Mouse (Mus musculus) myocyte (in vitro differentiated cells): ENCODE results near the gene Mst1r.

Experiments used
- E2F4 ChIP-seq: IDR thresholded peaks from one replicate; pipeline ENCODE4 v1.6.1; 2011; ENCODE audit warnings: mild to moderate bottlenecking, control low read depth, moderate library complexity; ENCODE audit not compliant: insufficient read depth
- MAX ChIP-seq: IDR thresholded peaks from one replicate; pipeline ENCODE4 v1.6.1; 2011; ENCODE audit warnings: low read depth, mild to moderate bottlenecking, control low read depth
- POLR2AphosphoS2 ChIP-seq: IDR thresholded peaks from one replicate; pipeline ENCODE4 v1.6.1; 2011; ENCODE audit warnings: low read depth, control low read depth; ENCODE audit not compliant: insufficient read length

- no peak for TF ChIP-seq E2F4
- no peak for TF ChIP-seq MAX
- no peak for TF ChIP-seq POLR2AphosphoS2
Measured at GRCm38 (mm10) chr9:107917895-107918608, 11.4 kb downstream of the Mst1r start.
